Mouse (Mus musculus) liver, embryonic 13.5 days (tissue): ENCODE data around the gene Gm45716. TPM values are rescaled to one million over a fixed set of nuclear protein-coding genes. Genes with fewer than 3 reads are reported as not detected.

Source experiments
- ATAC-seq: fragments of 200-750 bp; cut with Nextera tagmentation; 2 replicates; pipeline ENCODE4 v1.8.0; 2017; ENCODE audit warnings: low read depth, mild to moderate bottlenecking, moderate number of reproducible peaks, moderate library complexity
- DNase-seq: peaks from one replicate; pipeline ENCODE4 v3.0.0; 2022
- H3K27ac ChIP-seq: fragments of 300-500 bp; sonication (generic); 2 replicates; pipeline ENCODE4 v1.5.1; 2015; ENCODE audit warnings: moderate library complexity, mild to moderate bottlenecking, inconsistent platforms
- H3K27me3 ChIP-seq: fragments of 300-500 bp; sonication (generic); 2 replicates; pipeline ENCODE4 v1.6.1; 2015; ENCODE audit warnings: mild to moderate bottlenecking, inconsistent platforms
- H3K36me3 ChIP-seq: fragments of 300-500 bp; sonication (generic); 2 replicates; pipeline ENCODE4 v1.6.1; 2015; ENCODE audit warnings: mild to moderate bottlenecking, inconsistent platforms
- H3K4me1 ChIP-seq: fragments of 300-500 bp; sonication (generic); replicated peaks from 2 replicates; pipeline ENCODE4 v1.6.1; 2015; ENCODE audit warnings: inconsistent platforms
- H3K4me2 ChIP-seq: fragments of 300-500 bp; sonication (generic); 2 replicates; pipeline ENCODE4 v1.6.1; 2015; ENCODE audit warnings: inconsistent platforms, mild to moderate bottlenecking, moderate library complexity
- H3K4me3 ChIP-seq: fragments of 300-500 bp; sonication (generic); replicated peaks from 2 replicates; pipeline ENCODE4 v1.5.1; 2015; ENCODE audit warnings: mild to moderate bottlenecking, inconsistent platforms
- H3K9ac ChIP-seq: fragments of 300-500 bp; sonication (generic); 2 replicates; pipeline ENCODE4 v1.6.1; 2015; ENCODE audit warnings: mild to moderate bottlenecking, inconsistent platforms
- H3K9me3 ChIP-seq: fragments of 300-500 bp; sonication (generic); replicated peaks from 2 replicates; pipeline ENCODE4 v1.6.1; 2016; ENCODE audit warnings: inconsistent platforms
- WGBS: fragments of 180-500 bp; shearing (Covaris S2); methylation state at CpG from one replicate; pipeline ENCODE4 v1.1.7; 2015; ENCODE audit not compliant: insufficient replicate concordance; 5-methylcytosine and 5-hydroxymethylcytosine counted together
- polyA plus RNA-seq: library from polyadenylated mRNA; unstranded; fragments of >200 nt; fragmentation: Nextera tagmentation; extraction: Ambion mirVana; gene quantifications from 2 replicates; pipeline ENCODE4 v1.2.1, GENCODE M21; 2015

Gm45716 gene
- polyA plus RNA-seq = 3.0 and 3.1 TPM in 2 replicates

- H3K27ac ChIP-seq = no peak within 1 kb of the TSS
- no peak within 1 kb of the TSS for H3K4me2 ChIP-seq
- no peaks in the 10 kb centered on the region for H3K27me3 ChIP-seq
- no peaks in the 10 kb centered on the region for H3K36me3 ChIP-seq
- no peak within 1 kb of the TSS for H3K4me3 ChIP-seq
- DNase-seq = no peak
- H3K9me3 ChIP-seq = no peaks in the 10 kb centered on the region
- H3K4me1 ChIP-seq = no peaks in the 10 kb centered on the region
- ATAC-seq = no peak
- WGBS = 72% methylated on average over 7 of the region's 7 CpGs
- H3K9ac ChIP-seq = no peak within 1 kb of the TSS
Measured at GRCm38 (mm10) chr11:90187441-90187840, at the start of gene Gm45716. Gene Gm45716 (plus strand): TSS chr11:90187683.

GRCm38 (mm10) chr11:90142393-90142792, 45.1 kb upstream of the Gm45716 start:
- 44% methylated on average over 4 of the region's 4 CpGs for WGBS
- H3K4me3 ChIP-seq = no peak overlapping the region
- DNase-seq (no peak), ATAC-seq (no peak)
- H3K9me3 ChIP-seq = no peaks in the 10 kb centered on the region
- H3K9ac ChIP-seq = no peak overlapping the region
- H3K4me2 ChIP-seq = no peak overlapping the region
- no peak overlapping the region for H3K27ac ChIP-seq
- H3K36me3 ChIP-seq = no peaks in the 10 kb centered on the region
- H3K4me1 ChIP-seq = no peaks in the 10 kb centered on the region
- no peaks in the 10 kb centered on the region for H3K27me3 ChIP-seq

- ATAC-seq (no peak), DNase-seq (no peak)
- WGBS = 37% methylated on average over 4 of the region's 4 CpGs
Measured at GRCm38 (mm10) chr11:90142936-90143335, 44.5 kb upstream of the Gm45716 start.

GRCm38 (mm10) chr11:90146086-90146860, 41.2 kb upstream of the Gm45716 start:
- DNase-seq (no peak), ATAC-seq (no peak)
- 73% methylated on average over 17 of the region's 17 CpGs for whole genome bisulfite sequencing

More at GRCm38 (mm10) chr11:90142936-90143335, 44.5 kb upstream of the Gm45716 start:
- Histone ChIP-seq H3K4me2 (no peak overlapping the region), H3K36me3 (no peaks in the 10 kb centered on the region), H3K4me3 (no peak overlapping the region), H3K4me1 (no peaks in the 10 kb centered on the region), H3K27ac (no peak overlapping the region), H3K9me3 (no peaks in the 10 kb centered on the region), H3K27me3 (no peaks in the 10 kb centered on the region), H3K9ac (no peak overlapping the region)

GRCm38 (mm10) chr11:90155066-90155465, 32.4 kb upstream of the Gm45716 start:
- Histone ChIP-seq H3K27ac (no peak overlapping the region), H3K4me3 (no peak overlapping the region), H3K36me3 (no peaks in the 10 kb centered on the region), H3K9me3 (no peaks in the 10 kb centered on the region), H3K4me2 (no peak overlapping the region), H3K9ac (no peak overlapping the region), H3K4me1 (no peaks in the 10 kb centered on the region), H3K27me3 (no peaks in the 10 kb centered on the region)
- ATAC-seq = no peak
- DNase-seq = no peak
- 55% methylated on average over 5 of the region's 5 CpGs for WGBS

More at GRCm38 (mm10) chr11:90146086-90146860, 41.2 kb upstream of the Gm45716 start:
- H3K4me1 ChIP-seq = no peaks in the 10 kb centered on the region
- no peaks in the 10 kb centered on the region for H3K36me3 ChIP-seq
- H3K9me3 ChIP-seq = no peaks in the 10 kb centered on the region
- H3K9ac ChIP-seq = no peak overlapping the region
- H3K4me3 ChIP-seq = no peak overlapping the region
- H3K4me2 ChIP-seq = no peak overlapping the region
- H3K27me3 ChIP-seq = no peaks in the 10 kb centered on the region
- H3K27ac ChIP-seq = no peak overlapping the region

GRCm38 (mm10) chr11:90155466-90155865, 32.0 kb upstream of the Gm45716 start:
- no peak for DNase-seq
- no peak overlapping the region for H3K4me2 ChIP-seq
- ATAC-seq = no peak
- no peaks in the 10 kb centered on the region for H3K4me1 ChIP-seq
- H3K9ac ChIP-seq = no peak overlapping the region
- no peak overlapping the region for H3K4me3 ChIP-seq
- H3K36me3 ChIP-seq = no peaks in the 10 kb centered on the region
- no peaks in the 10 kb centered on the region for H3K9me3 ChIP-seq
- no peak overlapping the region for H3K27ac ChIP-seq
- WGBS = 20% methylated on average over 2 of the region's 2 CpGs
- no peaks in the 10 kb centered on the region for H3K27me3 ChIP-seq

- Histone ChIP-seq H3K9ac (no peak overlapping the region), H3K9me3 (no peaks in the 10 kb centered on the region), H3K27ac (no peak overlapping the region), H3K4me3 (no peak overlapping the region), H3K27me3 (no peaks in the 10 kb centered on the region), H3K36me3 (no peaks in the 10 kb centered on the region), H3K4me1 (no peaks in the 10 kb centered on the region), H3K4me2 (no peak overlapping the region)
- no peak for ATAC-seq
- WGBS = 2% methylated on average over 6 of the region's 6 CpGs
- no peak for DNase-seq
Measured at GRCm38 (mm10) chr11:90167771-90168170, 19.7 kb upstream of the Gm45716 start.

- no peak overlapping the region for H3K4me2 ChIP-seq
- no peaks in the 10 kb centered on the region for H3K27me3 ChIP-seq
- H3K9me3 ChIP-seq = no peaks in the 10 kb centered on the region
- H3K36me3 ChIP-seq = no peaks in the 10 kb centered on the region
- no peak for ATAC-seq
- no peak overlapping the region for H3K4me3 ChIP-seq
- H3K9ac ChIP-seq = no peak overlapping the region
- WGBS = 61% methylated on average over 10 of the region's 10 CpGs
- H3K4me1 ChIP-seq = no peaks in the 10 kb centered on the region
- no peak overlapping the region for H3K27ac ChIP-seq
- DNase-seq = no peak
Measured at GRCm38 (mm10) chr11:90168338-90169065, 19.0 kb upstream of the Gm45716 start.

GRCm38 (mm10) chr11:90169200-90170013, 18.1 kb upstream of the Gm45716 start:
- Histone ChIP-seq H3K4me3 (no peak overlapping the region), H3K9ac (no peak overlapping the region), H3K9me3 (no peaks in the 10 kb centered on the region), H3K4me2 (0 out of 2 replicates have a peak overlapping the region, but pooled peaks have one; percentile 36), H3K27ac (no peak overlapping the region), H3K4me1 (no peaks in the 10 kb centered on the region), H3K27me3 (no peaks in the 10 kb centered on the region), H3K36me3 (no peaks in the 10 kb centered on the region)
- WGBS = 50% methylated on average over 20 of the region's 20 CpGs
- ATAC-seq (no peak), DNase-seq (no peak)

GRCm38 (mm10) chr11:90170014-90170320, 17.5 kb upstream of the Gm45716 start:
- no peak for ATAC-seq
- H3K27ac ChIP-seq = no peak overlapping the region
- WGBS = 1% methylated on average over 7 of the region's 7 CpGs
- H3K27me3 ChIP-seq = no peaks in the 10 kb centered on the region
- H3K9me3 ChIP-seq = no peaks in the 10 kb centered on the region
- no peaks in the 10 kb centered on the region for H3K4me1 ChIP-seq
- 0 out of 2 replicates have a peak overlapping the region, but pooled peaks have one; percentile 36 for H3K4me2 ChIP-seq
- no peaks in the 10 kb centered on the region for H3K36me3 ChIP-seq
- no peak overlapping the region for H3K4me3 ChIP-seq
- no peak for DNase-seq
- no peak overlapping the region for H3K9ac ChIP-seq

GRCm38 (mm10) chr11:90172331-90172730, 15.2 kb upstream of the Gm45716 start:
- 73% methylated on average over 6 of the region's 6 CpGs for WGBS
- Histone ChIP-seq H3K4me2 (no peak overlapping the region), H3K4me1 (no peaks in the 10 kb centered on the region), H3K36me3 (no peaks in the 10 kb centered on the region), H3K9me3 (no peaks in the 10 kb centered on the region), H3K27me3 (no peaks in the 10 kb centered on the region), H3K4me3 (no peak overlapping the region), H3K9ac (no peak overlapping the region), H3K27ac (no peak overlapping the region)
- ATAC-seq = no peak
- DNase-seq = no peak
